Mouse (Mus musculus) midbrain, embryonic 11.5 days (tissue): Measurements from ENCODE around the gene Knl1. TPM values are rescaled to one million over a fixed set of nuclear protein-coding genes. Genes with fewer than 3 reads are reported as not detected.

Experiments
- ATAC-seq: fragments of 200-750 bp; cut with Nextera tagmentation; 2 replicates; pipeline ENCODE4 v1.8.0; 2017; ENCODE audit warnings: moderate TSS enrichment, moderate library complexity; ENCODE audit not compliant: low FRiP score
- DNase-seq: peaks from one replicate; pipeline ENCODE4 v3.0.0; 2015; ENCODE audit warnings: low spot score; ENCODE audit errors: missing footprints
- H3K27ac ChIP-seq: fragments of 300-500 bp; sonication (generic); 2 replicates; pipeline ENCODE4 v1.5.1; 2014; ENCODE audit warnings: low read depth, low read length
- H3K27me3 ChIP-seq: fragments of 300-500 bp; sonication (generic); 2 replicates; pipeline ENCODE4 v1.6.1; 2014; ENCODE audit warnings: mild to moderate bottlenecking, low read length, moderate library complexity, mixed read lengths; ENCODE audit not compliant: control insufficient read depth, insufficient read depth
- H3K36me3 ChIP-seq: fragments of 300-500 bp; sonication (generic); 2 replicates; pipeline ENCODE4 v1.6.1; 2014; ENCODE audit warnings: mild to moderate bottlenecking, low read length, moderate library complexity, mixed read lengths; ENCODE audit not compliant: control insufficient read depth, insufficient read depth
- H3K4me1 ChIP-seq: fragments of 300-500 bp; sonication (generic); 2 replicates; pipeline ENCODE4 v1.6.1; 2014; ENCODE audit warnings: low read length; ENCODE audit not compliant: control insufficient read depth, insufficient read depth
- H3K4me2 ChIP-seq: fragments of 300-500 bp; sonication (generic); 2 replicates; pipeline ENCODE4 v1.6.1; 2014; ENCODE audit warnings: mild to moderate bottlenecking, moderate library complexity
- H3K4me3 ChIP-seq: fragments of 300-500 bp; sonication (generic); 2 replicates; pipeline ENCODE4 v1.5.1; 2014; ENCODE audit warnings: low read depth, low read length
- H3K9ac ChIP-seq: fragments of 300-500 bp; sonication (generic); 2 replicates; pipeline ENCODE4 v1.6.1; 2014; ENCODE audit warnings: low read length
- H3K9me3 ChIP-seq: fragments of 300-500 bp; sonication (generic); 2 replicates; pipeline ENCODE4 v1.6.1; 2016; ENCODE audit warnings: low read length; ENCODE audit not compliant: control insufficient read depth
- WGBS: fragments of 180-500 bp; shearing (Covaris S2); extraction: QIAGEN DNeasy Blood & Tissue Kit; methylation state at CpG from one replicate; pipeline ENCODE4 v1.1.7; 2014; 5-methylcytosine and 5-hydroxymethylcytosine counted together
- polyA plus RNA-seq: library from polyadenylated mRNA; unstranded; fragments of >200 nt; fragmentation: Nextera tagmentation; extraction: Ambion mirVana; gene quantifications from 2 replicates; pipeline ENCODE4 v1.2.1, GENCODE M21; 2014

Gene Knl1
- polyA plus RNA-seq, 1 experiment from 2014 or later: 45.5 TPM

- no peak for ATAC-seq
- peaks cover 14% of the 10 kb centered on the region; the same call in 1 of the 2 replicates for H3K36me3 ChIP-seq
- WGBS: 95% methylated on average over 3 of the region's 3 CpGs
- no peak overlapping the region for H3K27ac ChIP-seq
- 0 out of 2 replicates have a peak, but pooled peaks cover 3% of the 10 kb centered on the region for H3K4me1 ChIP-seq
- DNase-seq: peak; percentile 75
- H3K4me3 ChIP-seq: no peak overlapping the region
- no peaks in the 10 kb centered on the region for H3K27me3 ChIP-seq
- no peak overlapping the region for H3K9ac ChIP-seq
- H3K4me2 ChIP-seq: no peak overlapping the region
- no peaks in the 10 kb centered on the region for H3K9me3 ChIP-seq
Measured at GRCm38 (mm10) chr2:119017647-119018046, 29.3 kb upstream of the Knl1 start.

- DNase-seq (peak; percentile 86), ATAC-seq (peak; percentile 57)
- Histone ChIP-seq H3K27ac (peak overlapping the region; percentile 25; the same call in 1 of the 2 replicates), H3K4me1 (0 out of 2 replicates have a peak, but pooled peaks cover 3% of the 10 kb centered on the region), H3K4me3 (no peak overlapping the region), H3K27me3 (no peaks in the 10 kb centered on the region), H3K4me2 (no peak overlapping the region), H3K9me3 (no peaks in the 10 kb centered on the region), H3K9ac (no peak overlapping the region; the same call in 1 of the 2 replicates), H3K36me3 (peaks cover 14% of the 10 kb centered on the region; the same call in 1 of the 2 replicates)
- WGBS: 66% methylated on average over 22 of the region's 22 CpGs
Measured at GRCm38 (mm10) chr2:119018391-119019122, 28.4 kb upstream of the Knl1 start.

GRCm38 (mm10) chr2:119019131-119019530, 27.8 kb upstream of the Knl1 start:
- ATAC-seq (peak; percentile 67; the same call in 1 of the 2 replicates), DNase-seq (peak; percentile 83)
- no peak overlapping the region for H3K27ac ChIP-seq
- 0 out of 2 replicates have a peak, but pooled peaks cover 3% of the 10 kb centered on the region for H3K4me1 ChIP-seq
- no peak overlapping the region for H3K4me2 ChIP-seq
- H3K9me3 ChIP-seq: no peaks in the 10 kb centered on the region
- WGBS: 10% methylated on average over 5 of the region's 5 CpGs
- no peaks in the 10 kb centered on the region for H3K27me3 ChIP-seq
- H3K36me3 ChIP-seq: peaks cover 14% of the 10 kb centered on the region; the same call in 1 of the 2 replicates
- no peak overlapping the region for H3K4me3 ChIP-seq
- H3K9ac ChIP-seq: no peak overlapping the region; the same call in 1 of the 2 replicates

- no peak for ATAC-seq
- 68% methylated on average over 4 of the region's 4 CpGs for WGBS
Measured at GRCm38 (mm10) chr2:119019538-119019937, 27.4 kb upstream of the Knl1 start.

GRCm38 (mm10) chr2:119023154-119023660, 23.7 kb upstream of the Knl1 start:
- H3K36me3 ChIP-seq: peaks cover 10% of the 10 kb centered on the region; the same call in 1 of the 2 replicates
- ATAC-seq (no peak), DNase-seq (peak; percentile 4)
- no peak overlapping the region for H3K9ac ChIP-seq
- no peak overlapping the region for H3K4me2 ChIP-seq
- no peak overlapping the region for H3K4me3 ChIP-seq
- 0 out of 2 replicates have a peak, but pooled peaks cover 3% of the 10 kb centered on the region for H3K4me1 ChIP-seq
- H3K27ac ChIP-seq: no peak overlapping the region
- H3K27me3 ChIP-seq: no peaks in the 10 kb centered on the region
- no peaks in the 10 kb centered on the region for H3K9me3 ChIP-seq
- 93% methylated on average over 6 of the region's 6 CpGs for WGBS

More at GRCm38 (mm10) chr2:119019538-119019937, 27.4 kb upstream of the Knl1 start:
- 0 out of 2 replicates have a peak, but pooled peaks cover 3% of the 10 kb centered on the region for H3K4me1 ChIP-seq
- H3K27ac ChIP-seq: no peak overlapping the region
- no peak overlapping the region for H3K4me2 ChIP-seq
- H3K9ac ChIP-seq: no peak overlapping the region
- peaks cover 14% of the 10 kb centered on the region; the same call in 1 of the 2 replicates for H3K36me3 ChIP-seq
- no peak overlapping the region for H3K4me3 ChIP-seq
- no peaks in the 10 kb centered on the region for H3K27me3 ChIP-seq
- H3K9me3 ChIP-seq: no peaks in the 10 kb centered on the region
- no peak for DNase-seq

GRCm38 (mm10) chr2:119024536-119025238, 22.2 kb upstream of the Knl1 start:
- Histone ChIP-seq H3K27ac (no peak overlapping the region), H3K4me1 (peaks cover 5% of the 10 kb centered on the region; the same call in 1 of the 2 replicates), H3K4me3 (no peak overlapping the region), H3K36me3 (peaks cover 10% of the 10 kb centered on the region; the same call in 1 of the 2 replicates), H3K27me3 (no peaks in the 10 kb centered on the region), H3K4me2 (no peak overlapping the region), H3K9me3 (no peaks in the 10 kb centered on the region), H3K9ac (no peak overlapping the region)
- ATAC-seq (no peak), DNase-seq (peak; percentile 69)
- 79% methylated on average over 9 of the region's 9 CpGs for WGBS

- Histone ChIP-seq H3K9ac (no peak overlapping the region), H3K27ac (no peak overlapping the region), H3K4me2 (no peak overlapping the region), H3K36me3 (peaks cover 10% of the 10 kb centered on the region; the same call in 1 of the 2 replicates), H3K27me3 (no peaks in the 10 kb centered on the region), H3K9me3 (no peaks in the 10 kb centered on the region), H3K4me3 (no peak overlapping the region), H3K4me1 (peaks cover 5% of the 10 kb centered on the region; the same call in 1 of the 2 replicates)
- ATAC-seq (no peak), DNase-seq (no peak)
- WGBS: 79% methylated on average over 4 of the region's 4 CpGs
Measured at GRCm38 (mm10) chr2:119025239-119025616, 21.7 kb upstream of the Knl1 start.

GRCm38 (mm10) chr2:119026951-119027350, 20.0 kb upstream of the Knl1 start:
- Histone ChIP-seq H3K36me3 (peaks cover under 1% of the 10 kb centered on the region; the same call in 1 of the 2 replicates), H3K9me3 (no peaks in the 10 kb centered on the region), H3K27me3 (no peaks in the 10 kb centered on the region), H3K4me3 (no peak overlapping the region), H3K4me1 (peaks cover 5% of the 10 kb centered on the region; the same call in 1 of the 2 replicates), H3K9ac (no peak overlapping the region), H3K4me2 (no peak overlapping the region), H3K27ac (no peak overlapping the region)
- peak; percentile 51 for DNase-seq
- no peak for ATAC-seq
- WGBS: 92% methylated on average over 4 of the region's 4 CpGs
